Mouse (Mus musculus): ENCODE results near the gene Creg2. TPM values are rescaled to one million over a fixed set of nuclear protein-coding genes. Genes with fewer than 3 reads are reported as not detected.
"Not testable (repeated sequence)": the region's sequence is repeated elsewhere in the genome, so short reads cannot be mapped to it uniquely, and the experiment has no call there.

The Creg2 gene
- polyA plus RNA-seq, 1 experiment from 2014 or later: 0.06 TPM

GRCm38 (mm10) chr1:39676221-39676876 is 25.1 kb upstream of the Creg2 start:
- H3K4me2 ChIP-seq: no peak overlapping the region
- H3K36me3 ChIP-seq: no peaks in the 10 kb centered on the region
- H3K27ac ChIP-seq: no peak overlapping the region
- no peak overlapping the region for H3K9ac ChIP-seq
- H3K27me3 ChIP-seq: no peaks in the 10 kb centered on the region
- no peak for ATAC-seq (ENCODE audit: borderline replicate concordance, extremely low read depth, low FRiP score, low TSS enrichment)
- H3K9me3 ChIP-seq: no peaks in the 10 kb centered on the region
- H3K4me1 ChIP-seq: no peaks in the 10 kb centered on the region
- WGBS: 76% methylated on average over 5 of the region's 5 CpGs
- H3K4me3 ChIP-seq: no peak overlapping the region

DNA sequence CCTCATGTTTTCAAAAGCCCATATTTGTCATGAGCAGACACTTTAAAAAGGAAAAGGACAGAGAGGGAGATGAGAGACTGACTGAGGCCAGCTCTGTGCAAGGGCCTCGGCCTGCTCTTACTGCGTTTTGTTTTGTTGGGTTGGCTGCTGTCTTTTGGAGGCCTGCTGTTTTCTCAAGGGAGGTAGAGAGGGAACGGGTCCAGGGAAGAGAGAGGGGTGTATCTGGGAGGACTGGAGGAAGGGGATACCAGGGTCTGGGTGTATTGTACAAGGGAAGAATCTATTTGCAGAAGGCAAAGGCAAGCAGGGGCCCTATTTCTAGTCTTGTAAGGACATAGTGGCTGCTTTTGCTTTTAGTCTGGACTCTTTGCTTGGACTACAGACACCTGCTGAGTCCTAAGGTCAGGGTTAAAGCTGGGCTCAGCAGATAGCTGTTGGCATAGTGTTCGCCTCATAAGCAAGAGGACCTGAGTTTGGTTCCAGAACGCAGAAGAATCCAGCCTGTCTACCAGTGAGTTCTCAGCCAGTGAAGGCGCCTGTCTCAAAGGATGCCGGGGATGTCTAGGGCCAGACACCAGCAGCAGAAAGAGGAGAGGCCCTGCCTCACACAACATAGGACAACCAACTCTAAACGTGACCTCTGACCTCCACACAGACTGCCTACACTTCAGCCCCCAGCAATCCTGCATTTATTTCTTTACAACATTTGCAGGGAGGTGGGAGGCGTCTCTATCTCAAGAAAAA is 21.3 kb upstream of the Creg2 start:
- Histone ChIP-seq H3K9me3 (no peaks in the 10 kb centered on the region), H3K4me3 (no peak overlapping the region), H3K36me3 (no peaks in the 10 kb centered on the region), H3K27me3 (no peaks in the 10 kb centered on the region), H3K9ac (no peak overlapping the region), H3K4me1 (no peaks in the 10 kb centered on the region), H3K4me2 (no peak overlapping the region), H3K27ac (no peak overlapping the region)
- WGBS: 69% methylated on average over 9 of the region's 9 CpGs
- no peak for ATAC-seq (ENCODE audit: borderline replicate concordance, extremely low read depth, low FRiP score, low TSS enrichment)

DNA sequence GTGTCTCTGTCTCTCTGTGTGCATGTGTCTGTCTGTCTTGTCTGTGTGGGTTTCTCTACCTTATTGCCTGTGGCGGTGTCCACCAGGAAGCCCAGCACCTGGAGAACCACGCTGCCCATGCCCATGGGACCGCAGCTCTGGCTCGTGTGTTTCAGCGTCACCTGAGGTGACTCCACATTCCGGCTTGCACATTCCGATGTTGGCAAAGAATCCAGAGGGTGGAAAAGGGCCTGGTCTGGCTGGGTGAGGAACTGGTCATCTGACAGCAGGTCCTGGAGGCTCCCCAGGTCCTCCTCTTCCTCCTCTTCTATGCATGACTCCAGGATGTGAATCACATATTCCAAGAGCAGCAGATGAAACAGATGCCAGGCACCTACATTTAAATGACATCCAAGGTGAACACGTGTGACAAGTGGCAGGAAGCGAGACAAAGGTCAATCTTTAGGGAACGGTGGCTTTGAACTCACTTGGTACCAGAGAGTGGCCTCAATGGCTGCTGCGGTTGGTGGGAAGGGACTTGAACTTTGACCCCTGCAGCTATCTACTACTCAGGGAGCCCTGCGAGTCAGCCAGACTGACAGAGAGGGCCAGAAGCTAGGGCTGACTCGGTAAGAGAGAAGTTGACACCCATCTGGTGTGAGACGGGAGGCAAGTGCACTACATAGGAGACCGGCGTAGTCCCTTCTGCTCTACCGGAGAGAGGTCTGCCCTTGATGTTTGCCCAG is 19.1 kb upstream of the Creg2 start:
- H3K9ac ChIP-seq: no peak overlapping the region

DNA sequence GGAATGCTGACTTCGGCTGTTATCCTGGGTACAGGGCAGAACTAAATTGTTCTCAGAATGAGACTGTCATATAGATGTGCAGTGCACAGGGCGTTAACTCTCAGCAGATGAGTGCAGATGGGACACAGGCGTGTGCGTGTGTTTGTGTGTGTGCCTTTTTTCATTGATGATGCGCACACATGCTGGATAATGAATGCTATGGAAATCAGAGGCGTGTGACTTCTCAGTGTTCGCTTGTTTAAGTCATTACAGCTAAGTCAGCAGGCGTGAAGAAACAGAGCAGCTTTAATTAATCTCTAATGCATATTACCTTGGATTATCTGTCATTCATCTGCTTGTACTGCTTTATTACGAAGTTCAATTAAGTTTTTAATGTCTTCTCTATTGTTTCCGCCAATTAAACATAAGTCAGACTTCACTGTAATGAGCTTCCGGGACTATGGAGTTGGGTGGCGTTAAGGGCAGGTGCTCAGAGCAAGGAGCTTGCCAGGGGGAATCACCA is 15.5 kb upstream of the Creg2 start:
- H3K27ac ChIP-seq: no peak overlapping the region
- 85% methylated on average over 12 of the region's 12 CpGs for WGBS
- H3K4me1 ChIP-seq: no peaks in the 10 kb centered on the region
- no peak overlapping the region for H3K9ac ChIP-seq
- no peaks in the 10 kb centered on the region for H3K36me3 ChIP-seq
- no peaks in the 10 kb centered on the region for H3K27me3 ChIP-seq
- H3K4me3 ChIP-seq: no peak overlapping the region
- H3K9me3 ChIP-seq: no peaks in the 10 kb centered on the region
- no peak overlapping the region for H3K4me2 ChIP-seq
- ATAC-seq (ENCODE audit: borderline replicate concordance, extremely low read depth, low FRiP score, low TSS enrichment): no peak

More for the DNA sequence above, 19.1 kb upstream of the Creg2 start:
- Histone ChIP-seq H3K27ac (no peak overlapping the region), H3K4me1 (no peaks in the 10 kb centered on the region), H3K9me3 (no peaks in the 10 kb centered on the region), H3K36me3 (no peaks in the 10 kb centered on the region), H3K27me3 (no peaks in the 10 kb centered on the region), H3K4me2 (no peak overlapping the region), H3K4me3 (no peak overlapping the region)
- no peak for ATAC-seq (ENCODE audit: borderline replicate concordance, extremely low read depth, low FRiP score, low TSS enrichment)
- 79% methylated on average over 17 of the region's 17 CpGs for WGBS

DNA sequence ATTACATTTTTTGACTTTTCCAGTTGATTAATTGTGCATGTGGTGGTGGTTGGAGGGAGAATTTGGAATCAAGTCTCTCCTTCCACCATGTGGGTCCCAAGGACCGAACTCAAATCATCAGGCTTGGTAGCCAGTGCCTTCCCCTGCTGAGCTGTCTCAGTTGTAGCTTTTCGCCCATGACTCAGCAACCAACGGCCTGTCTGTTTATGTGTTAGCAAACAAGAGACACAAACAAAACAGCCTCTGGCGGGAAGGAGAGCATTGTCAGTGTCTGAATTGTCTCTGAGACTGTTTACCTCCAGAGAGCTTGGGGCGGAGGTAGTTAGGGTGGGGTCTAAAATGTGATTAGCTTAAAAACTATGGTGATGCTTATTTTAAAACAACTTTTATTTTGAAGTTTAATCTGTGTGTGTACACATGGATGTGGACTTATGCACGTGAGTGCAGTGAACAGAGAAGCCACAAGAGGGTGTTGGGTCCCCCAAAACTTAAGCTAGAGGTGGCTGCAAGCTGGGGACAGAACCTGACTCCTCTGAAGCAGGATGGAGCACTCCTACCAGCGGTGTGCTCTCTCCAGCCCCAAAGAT is 12.9 kb upstream of the Creg2 start:
- no peak overlapping the region for H3K9ac ChIP-seq
- H3K27me3 ChIP-seq: no peaks in the 10 kb centered on the region
- no peaks in the 10 kb centered on the region for H3K9me3 ChIP-seq
- H3K27ac ChIP-seq: no peak overlapping the region
- no peak for ATAC-seq (ENCODE audit: borderline replicate concordance, extremely low read depth, low FRiP score, low TSS enrichment)
- H3K4me3 ChIP-seq: no peak overlapping the region
- no peaks in the 10 kb centered on the region for H3K36me3 ChIP-seq
- H3K4me1 ChIP-seq: no peaks in the 10 kb centered on the region
- no peak overlapping the region for H3K4me2 ChIP-seq
- whole genome bisulfite sequencing: 76% methylated on average over 7 of the region's 7 CpGs

DNA sequence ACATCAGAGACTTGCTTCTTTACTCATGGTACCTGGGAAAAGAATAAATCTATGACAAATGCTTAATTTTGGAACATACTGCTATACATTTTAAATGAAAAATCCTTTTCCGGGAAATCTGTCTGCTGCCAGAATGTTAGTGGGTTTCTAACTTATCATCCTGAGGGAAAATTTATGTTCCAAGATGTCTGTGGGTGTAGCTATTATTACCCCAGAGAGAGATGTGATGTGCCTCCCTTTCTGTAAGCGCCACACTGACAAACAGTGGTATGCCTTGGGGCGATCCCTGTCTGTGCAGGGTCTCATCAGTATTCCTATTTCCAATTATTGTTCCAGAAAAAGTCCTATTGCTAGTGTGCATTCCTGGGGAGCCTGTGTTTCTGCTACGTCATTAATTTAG is 11.8 kb upstream of the Creg2 start:
- no peak overlapping the region for H3K4me2 ChIP-seq
- no peaks in the 10 kb centered on the region for H3K9me3 ChIP-seq
- H3K36me3 ChIP-seq: no peaks in the 10 kb centered on the region
- H3K9ac ChIP-seq: no peak overlapping the region
- WGBS: 86% methylated on average over 4 of the region's 4 CpGs
- ATAC-seq (ENCODE audit: borderline replicate concordance, extremely low read depth, low FRiP score, low TSS enrichment): no peak
- H3K4me3 ChIP-seq: no peak overlapping the region
- no peaks in the 10 kb centered on the region for H3K27me3 ChIP-seq
- H3K27ac ChIP-seq: no peak overlapping the region
- no peaks in the 10 kb centered on the region for H3K4me1 ChIP-seq

GRCm38 (mm10) chr1:39656976-39657529 is 5.8 kb upstream of the Creg2 start:
- 74% methylated on average over 6 of the region's 6 CpGs for WGBS
- H3K9ac ChIP-seq: no peak overlapping the region

GRCm38 (mm10) chr1:39654901-39655300 is 3.6 kb upstream of the Creg2 start:
- not testable (repeated sequence) for H3K9ac ChIP-seq; H3K36me3 ChIP-seq; H3K4me3 ChIP-seq; H3K9me3 ChIP-seq; H3K4me2 ChIP-seq; H3K27ac ChIP-seq; ATAC-seq (ENCODE audit: borderline replicate concordance, extremely low read depth, low FRiP score, low TSS enrichment)
- Histone ChIP-seq H3K4me1 (peaks cover 13% of the 10 kb centered on the region), H3K27me3 (peaks cover 36% of the 10 kb centered on the region)
- 87% methylated on average over 18 of the region's 18 CpGs for WGBS

More at GRCm38 (mm10) chr1:39656976-39657529, 5.8 kb upstream of the Creg2 start:
- ATAC-seq (ENCODE audit: borderline replicate concordance, extremely low read depth, low FRiP score, low TSS enrichment): no peak
- Histone ChIP-seq H3K36me3 (no peaks in the 10 kb centered on the region), H3K9me3 (no peaks in the 10 kb centered on the region), H3K4me3 (no peak overlapping the region), H3K27me3 (peaks cover 14% of the 10 kb centered on the region; the same call in 1 of the 2 replicates), H3K27ac (no peak overlapping the region), H3K4me1 (no peaks in the 10 kb centered on the region), H3K4me2 (no peak overlapping the region)

- H3K4me3 ChIP-seq: no peak overlapping the region
- 74% methylated on average over 4 of the region's 4 CpGs for WGBS
- H3K9me3 ChIP-seq: no peaks in the 10 kb centered on the region
- ATAC-seq (ENCODE audit: borderline replicate concordance, extremely low read depth, low FRiP score, low TSS enrichment): no peak
- peaks cover 13% of the 10 kb centered on the region for H3K4me1 ChIP-seq
- no peaks in the 10 kb centered on the region for H3K36me3 ChIP-seq
- no peak overlapping the region for H3K4me2 ChIP-seq
- H3K9ac ChIP-seq: no peak overlapping the region
- peaks cover 48% of the 10 kb centered on the region for H3K27me3 ChIP-seq
- H3K27ac ChIP-seq: no peak overlapping the region
Measured at GRCm38 (mm10) chr1:39653028-39653427, 1.8 kb upstream of the Creg2 start.

- no peaks in the 10 kb centered on the region for H3K9me3 ChIP-seq
- peak overlapping the region; percentile 45 for H3K4me3 ChIP-seq
- peaks cover 13% of the 10 kb centered on the region for H3K4me1 ChIP-seq
- no peak overlapping the region for H3K27ac ChIP-seq
- peak; percentile 65 for ATAC-seq (ENCODE audit: borderline replicate concordance, extremely low read depth, low FRiP score, low TSS enrichment)
- H3K9ac ChIP-seq: no peak overlapping the region; the same call in 1 of the 2 replicates
- H3K36me3 ChIP-seq: no peaks in the 10 kb centered on the region
- H3K4me2 ChIP-seq: peak overlapping the region; percentile 91
- H3K27me3 ChIP-seq: peaks cover 55% of the 10 kb centered on the region
- WGBS: 2% methylated on average over 73 of the region's 73 CpGs
Measured at GRCm38 (mm10) chr1:39650435-39651240, 636 bp downstream of the Creg2 start.
